8 mouse cellular contexts compared by ENCODE assay signal in genomic region chr14:45389194-45389593, GRCm38 (mm10). TPM values are rescaled to one million over a fixed set of nuclear protein-coding genes. Genes with fewer than 3 reads are reported as not detected.
DNase-seq lines count a peak whose midpoint lies in the region; ATAC-seq and TF ChIP-seq lines count a peak whose summit lies in the region.

No protein-coding gene starts in this region.

- no peaks in the 10 kb centered on the region for H3K27me3 ChIP-seq in cerebellum, adult 2 months (ENCODE audit: control insufficient read depth, insufficient read depth, low read length)
- no peaks in the 10 kb centered on the region for H3K27me3 ChIP-seq in thymus, adult 2 months (ENCODE audit: control insufficient read depth, insufficient read depth, low read length)
- no peaks in the 10 kb centered on the region for H3K27me3 ChIP-seq in liver, embryonic 13.5 days

- TF ChIP-seq POLR2A in cerebellum, adult 2 months (IDR thresholded peaks at IDR 0.05; ENCODE audit: borderline replicate concordance, insufficient read depth, low read length), result no peak
- TF ChIP-seq POLR2A in thymus, adult 2 months (IDR thresholded peaks at IDR 0.05; ENCODE audit: control insufficient read depth, extremely low read depth, insufficient read depth, low read length, poor library complexity), result no peak

- peak overlapping the region; percentile 100 for H3K4me3 ChIP-seq in cerebellum, adult 2 months (replicated peaks; ENCODE audit: insufficient read depth, low read depth, low read length)
- peak overlapping the region; percentile 84 for H3K4me3 ChIP-seq in thymus, adult 2 months (ENCODE audit: control insufficient read depth, insufficient read depth, low read length)
- H3K4me3 ChIP-seq in liver, embryonic 13.5 days (replicated peaks), result peak overlapping the region; percentile 75

- peak overlapping the region; percentile 92 for H3K27ac ChIP-seq in cerebellum, adult 2 months (ENCODE audit: insufficient read depth, low read length)
- peak overlapping the region; percentile 50; the same call in 1 of the 2 replicates for H3K27ac ChIP-seq in thymus, adult 2 months (ENCODE audit: control insufficient read depth, insufficient read depth, low read length)
- peak overlapping the region; percentile 61 for H3K27ac ChIP-seq in liver, embryonic 13.5 days

- H3K4me2 ChIP-seq in liver, embryonic 13.5 days, result peak overlapping the region; percentile 94

- no peaks in the 10 kb centered on the region for H3K9me3 ChIP-seq in liver, embryonic 13.5 days (replicated peaks)

- no peaks in the 10 kb centered on the region for H3K36me3 ChIP-seq in thymus, adult 2 months (ENCODE audit: control insufficient read depth, insufficient read depth, low read length)
- H3K36me3 ChIP-seq in liver, embryonic 13.5 days, result no peaks in the 10 kb centered on the region

- DNase-seq in cerebellum, adult 2 months, result no peak
- no peak for DNase-seq in cerebellum, adult 8-10 months
- DNase-seq in thymus, adult 2 months, result no peak
- DNase-seq in thymus, adult 18-20 months, result no peak
- DNase-seq in liver, embryonic 13.5 days, result no peak
- DNase-seq in ovary, postnatal 14 days (ENCODE audit: low spot score), result no peak
- no peak for DNase-seq in cerebellum, adult 11 months
- no peak for DNase-seq in B cell, adult 2 months

- no peaks in the 10 kb centered on the region; the same call in 1 of the 2 replicates for H3K4me1 ChIP-seq in cerebellum, adult 2 months (ENCODE audit: control insufficient read depth, insufficient read depth, low read length)
- H3K4me1 ChIP-seq in thymus, adult 2 months (replicated peaks; ENCODE audit: control insufficient read depth, insufficient read depth, low read length), result 0 out of 2 replicates have a peak, but pooled peaks cover 6% of the 10 kb centered on the region
- peaks cover 34% of the 10 kb centered on the region for H3K4me1 ChIP-seq in liver, embryonic 13.5 days (replicated peaks)

- no peak for TF ChIP-seq CTCF in cerebellum, adult 2 months (IDR thresholded peaks at IDR 0.05; ENCODE audit: borderline replicate concordance, insufficient read depth, low read depth, low read length)
- TF ChIP-seq CTCF in thymus, adult 2 months (IDR thresholded peaks at IDR 0.05; ENCODE audit: borderline replicate concordance, control insufficient read depth, extremely low read depth, insufficient read depth, low read length, poor library complexity), result no peak

- peak overlapping the region; percentile 81; the same call in 1 of the 2 replicates for H3K9ac ChIP-seq in liver, embryonic 13.5 days

- WGBS in cerebellum, adult 2 months, result 0% methylated on average over 3 of the region's 3 CpGs
- 16% methylated on average over 3 of the region's 3 CpGs for WGBS in thymus, adult 2 months
- 31% methylated on average over 3 of the region's 3 CpGs for WGBS in liver, embryonic 13.5 days (ENCODE audit: insufficient replicate concordance)

- no peak; the same call in 1 of the 2 replicates for ATAC-seq in liver, embryonic 13.5 days (ENCODE audit: low read depth)

RNA-seq across cellular contexts. Expression of gene Gnpnat1, which starts 15.5 kb away (rescaled TPM):
- polyA plus RNA-seq in cerebellum, adult 2 months (2012; rRNA removed), result 14.1 and 14.4 TPM in 2 replicates
- polyA plus RNA-seq in thymus, adult 2 months (2012; rRNA removed), result 3.6 and 4.0 TPM in 2 replicates
- 31.9 and 39.9 TPM in 2 replicates for polyA plus RNA-seq in liver, embryonic 13.5 days (2015; fragmentation: Nextera tagmentation; extraction: Ambion mirVana)

RNA-seq across cellular contexts. Expression of gene Styx, which starts 38.3 kb away (rescaled TPM):
- polyA plus RNA-seq in cerebellum, adult 2 months (2012; rRNA removed), result 14.7 and 17.2 TPM in 2 replicates
- 22.6 and 44.7 TPM in 2 replicates for polyA plus RNA-seq in thymus, adult 2 months (2012; rRNA removed)
- polyA plus RNA-seq in liver, embryonic 13.5 days (2015; fragmentation: Nextera tagmentation; extraction: Ambion mirVana), result 22.9 and 24.7 TPM in 2 replicates

RNA-seq across cellular contexts. Expression of gene Psmc6, which starts 59.6 kb away (rescaled TPM):
- 115 and 116 TPM in 2 replicates for polyA plus RNA-seq in cerebellum, adult 2 months (2012; rRNA removed)
- polyA plus RNA-seq in thymus, adult 2 months (2012; rRNA removed), result 29.4 and 38.0 TPM in 2 replicates
- 112 and 143 TPM in 2 replicates for polyA plus RNA-seq in liver, embryonic 13.5 days (2015; fragmentation: Nextera tagmentation; extraction: Ambion mirVana)
